Mouse (Mus musculus): Measurements from ENCODE around the gene Plcb1. TPM values are rescaled to one million over a fixed set of nuclear protein-coding genes. Genes with fewer than 3 reads are reported as not detected.
A peak's percentile ranks its signal among the peaks of the same experiment; 100 is the strongest.

Plcb1 gene
- polyA plus RNA-seq, 2 experiments = 2.9 to 12.8 TPM

DNA sequence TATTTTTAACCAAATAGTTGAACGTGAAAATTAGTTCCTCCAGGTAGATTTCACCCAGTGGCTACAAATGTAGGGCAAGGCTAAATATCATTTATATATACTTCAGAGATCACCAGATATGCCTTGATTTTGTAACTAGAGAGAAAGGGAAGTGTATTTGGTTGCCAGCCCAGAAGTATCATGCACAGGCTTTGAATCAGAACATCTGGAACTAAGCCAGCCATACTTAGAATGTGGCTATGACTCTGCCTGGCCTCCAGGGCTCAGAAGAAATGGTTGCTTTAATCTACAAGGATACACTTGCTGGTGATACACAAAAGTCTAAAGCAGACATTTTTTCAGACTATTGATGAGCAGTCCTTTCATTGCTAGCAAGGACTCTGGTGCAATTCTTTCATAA lies 191.8 kb downstream of the Plcb1 start:
- no peak overlapping the region for H3K4me2 ChIP-seq (replicated peaks; ENCODE audit: low read depth, low read length, severe bottlenecking)
- WGBS = 79% methylated on average over 1 of the region's 1 CpGs
- DNase-seq (ENCODE audit: low spot score) (peak; percentile 55), ATAC-seq (ENCODE audit: low FRiP score, low read depth) (no peak)
- no peaks in the 10 kb centered on the region for H3K36me3 ChIP-seq (ENCODE audit: control insufficient read depth, insufficient read depth, low read length)
- H3K27ac ChIP-seq (replicated peaks; ENCODE audit: low read depth, low read length) = no peak overlapping the region
- H3K9me3 ChIP-seq (ENCODE audit: control insufficient read depth, low read length) = no peaks in the 10 kb centered on the region
- peaks cover 9% of the 10 kb centered on the region; the same call in 1 of the 2 replicates for H3K4me1 ChIP-seq (ENCODE audit: control insufficient read depth, insufficient read depth, low read length)
- TF ChIP-seq POLR2A (IDR thresholded peaks at IDR 0.05; ENCODE audit: borderline replicate concordance, extremely low read depth, insufficient read depth, insufficient read length) = no peak
- no peak overlapping the region for H3K4me3 ChIP-seq (replicated peaks; ENCODE audit: low read length)
- no peak overlapping the region for H3K9ac ChIP-seq (ENCODE audit: low read depth, low read length, severe bottlenecking)
- no peaks in the 10 kb centered on the region for H3K27me3 ChIP-seq (ENCODE audit: control insufficient read depth, insufficient read depth, low read length)

DNA sequence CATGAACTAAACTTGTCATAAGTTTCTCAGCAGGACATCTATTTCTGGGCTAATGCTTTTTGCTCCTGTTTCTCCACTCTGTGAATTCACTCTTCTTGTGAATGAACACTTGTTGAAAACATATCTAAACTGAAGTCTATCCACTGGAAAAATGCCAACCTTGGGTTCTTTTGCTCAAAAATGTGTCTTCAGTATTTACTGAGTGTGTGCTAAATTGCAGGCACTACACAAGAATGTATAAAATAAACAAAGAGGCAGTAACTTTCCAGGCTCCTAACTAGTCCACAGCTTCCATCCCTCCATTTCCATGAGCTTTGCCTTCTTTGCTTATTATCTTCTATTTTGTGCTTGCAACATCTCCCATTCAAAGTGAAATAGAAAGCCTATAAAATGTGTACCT lies 195.5 kb downstream of the Plcb1 start:
- no peak for DNase-seq (ENCODE audit: low spot score)
- no peak for TF ChIP-seq POLR2A (IDR thresholded peaks at IDR 0.05; ENCODE audit: borderline replicate concordance, extremely low read depth, insufficient read depth, insufficient read length)
- no peak for ATAC-seq (ENCODE audit: low FRiP score, low read depth)

GRCm38 (mm10) chr2:134984884-134985283 lies 199.0 kb downstream of the Plcb1 start:
- no peak for ATAC-seq (ENCODE audit: low FRiP score, low read depth)
- Histone ChIP-seq H3K4me3 (replicated peaks; ENCODE audit: low read length) (no peak overlapping the region), H3K4me2 (replicated peaks; ENCODE audit: low read depth, low read length, severe bottlenecking) (no peak overlapping the region), H3K27me3 (ENCODE audit: control insufficient read depth, insufficient read depth, low read length) (no peaks in the 10 kb centered on the region), H3K4me1 (ENCODE audit: control insufficient read depth, insufficient read depth, low read length) (no peaks in the 10 kb centered on the region), H3K9me3 (ENCODE audit: control insufficient read depth, low read length) (no peaks in the 10 kb centered on the region), H3K9ac (ENCODE audit: low read depth, low read length, severe bottlenecking) (no peak overlapping the region), H3K27ac (replicated peaks; ENCODE audit: low read depth, low read length) (no peak overlapping the region), H3K36me3 (ENCODE audit: control insufficient read depth, insufficient read depth, low read length) (no peaks in the 10 kb centered on the region)
- 88% methylated on average over 3 of the region's 3 CpGs for WGBS
- no peak for DNase-seq (ENCODE audit: low spot score)
- TF ChIP-seq POLR2A (IDR thresholded peaks at IDR 0.05; ENCODE audit: borderline replicate concordance, extremely low read depth, insufficient read depth, insufficient read length) = no peak

More for the DNA sequence above, 195.5 kb downstream of the Plcb1 start:
- H3K27me3 ChIP-seq (ENCODE audit: control insufficient read depth, insufficient read depth, low read length) = no peaks in the 10 kb centered on the region
- H3K9me3 ChIP-seq (ENCODE audit: control insufficient read depth, low read length) = no peaks in the 10 kb centered on the region
- H3K4me3 ChIP-seq (replicated peaks; ENCODE audit: low read length) = no peak overlapping the region
- no peak overlapping the region for H3K9ac ChIP-seq (ENCODE audit: low read depth, low read length, severe bottlenecking)
- no peaks in the 10 kb centered on the region for H3K36me3 ChIP-seq (ENCODE audit: control insufficient read depth, insufficient read depth, low read length)
- H3K27ac ChIP-seq (replicated peaks; ENCODE audit: low read depth, low read length) = no peak overlapping the region
- H3K4me2 ChIP-seq (replicated peaks; ENCODE audit: low read depth, low read length, severe bottlenecking) = no peak overlapping the region
- H3K4me1 ChIP-seq (ENCODE audit: control insufficient read depth, insufficient read depth, low read length) = 0 out of 2 replicates have a peak, but pooled peaks cover 4% of the 10 kb centered on the region

GRCm38 (mm10) chr2:134987978-134988377 lies 202.1 kb downstream of the Plcb1 start:
- Histone ChIP-seq H3K4me2 (replicated peaks; ENCODE audit: low read depth, low read length, severe bottlenecking) (no peak overlapping the region), H3K36me3 (ENCODE audit: control insufficient read depth, insufficient read depth, low read length) (no peaks in the 10 kb centered on the region), H3K27me3 (ENCODE audit: control insufficient read depth, insufficient read depth, low read length) (no peaks in the 10 kb centered on the region), H3K9ac (ENCODE audit: low read depth, low read length, severe bottlenecking) (no peak overlapping the region), H3K4me1 (ENCODE audit: control insufficient read depth, insufficient read depth, low read length) (no peaks in the 10 kb centered on the region), H3K9me3 (ENCODE audit: control insufficient read depth, low read length) (no peaks in the 10 kb centered on the region), H3K27ac (replicated peaks; ENCODE audit: low read depth, low read length) (no peak overlapping the region), H3K4me3 (replicated peaks; ENCODE audit: low read length) (no peak overlapping the region)
- WGBS = 80% methylated on average over 5 of the region's 5 CpGs
- DNase-seq (ENCODE audit: low spot score) (no peak), ATAC-seq (ENCODE audit: low FRiP score, low read depth) (no peak)
- TF ChIP-seq POLR2A (IDR thresholded peaks at IDR 0.05; ENCODE audit: borderline replicate concordance, extremely low read depth, insufficient read depth, insufficient read length) = no peak

- Histone ChIP-seq H3K9ac (ENCODE audit: low read depth, low read length, severe bottlenecking) (no peak overlapping the region), H3K4me1 (ENCODE audit: control insufficient read depth, insufficient read depth, low read length) (no peaks in the 10 kb centered on the region), H3K27ac (replicated peaks; ENCODE audit: low read depth, low read length) (no peak overlapping the region), H3K36me3 (ENCODE audit: control insufficient read depth, insufficient read depth, low read length) (no peaks in the 10 kb centered on the region), H3K9me3 (ENCODE audit: control insufficient read depth, low read length) (no peaks in the 10 kb centered on the region), H3K4me3 (replicated peaks; ENCODE audit: low read length) (no peak overlapping the region), H3K27me3 (ENCODE audit: control insufficient read depth, insufficient read depth, low read length) (no peaks in the 10 kb centered on the region), H3K4me2 (replicated peaks; ENCODE audit: low read depth, low read length, severe bottlenecking) (no peak overlapping the region)
- no peak for TF ChIP-seq POLR2A (IDR thresholded peaks at IDR 0.05; ENCODE audit: borderline replicate concordance, extremely low read depth, insufficient read depth, insufficient read length)
- no peak for ATAC-seq (ENCODE audit: low FRiP score, low read depth)
- WGBS = 82% methylated on average over 9 of the region's 9 CpGs
- DNase-seq (ENCODE audit: low spot score) = no peak
Observed at GRCm38 (mm10) chr2:134989650-134990292, 203.9 kb downstream of the Plcb1 start.
